Mouse (Mus musculus) layer of hippocampus, postnatal 36 days (tissue): ENCODE results near the gene Furin. TPM values are rescaled to one million over a fixed set of nuclear protein-coding genes. Genes with fewer than 3 reads are reported as not detected.
A peak's percentile ranks its signal among the peaks of the same experiment; 100 is the strongest.

Experiments used
- DNase-seq, 2 experiments: peaks; one replicate each; pipeline ENCODE4 v3.0.0; 2022
- total RNA-seq, 2 experiments: library from RNA; stranded (reverse); gene quantifications; 2 replicates each; pipeline ENCODE4 v1.2.3; 2021

Gene Furin
- 10 to 100 TPM; 39.7 to 45.4 TPM for total RNA-seq

DNA sequence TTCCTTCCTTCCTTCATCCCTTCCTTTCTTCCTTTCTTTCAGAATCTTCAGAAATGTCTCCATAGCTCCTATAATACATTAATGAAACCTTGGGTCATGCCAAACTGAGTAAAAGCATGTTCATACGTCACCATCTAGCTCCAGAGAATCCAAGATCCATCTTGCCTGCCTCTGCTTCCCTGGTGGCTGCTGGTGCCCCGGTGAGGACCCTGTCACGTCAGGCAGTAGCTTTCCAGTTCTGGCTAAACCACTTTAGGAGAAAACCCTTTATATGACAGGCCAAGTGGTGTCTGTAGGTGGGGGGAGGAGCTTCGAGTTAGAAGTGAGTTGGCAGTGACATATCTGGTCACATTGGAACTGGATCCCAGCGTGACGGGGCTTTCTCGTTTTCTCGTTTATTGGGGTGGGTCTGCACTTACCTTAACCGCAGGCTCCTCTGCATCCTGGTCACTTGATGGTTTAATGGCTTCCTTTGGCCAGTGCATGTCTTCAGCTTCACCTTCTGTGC, at the start of gene Furin:
Furin (minus strand) TSS at position 249 of the 508 bp plus-strand sequence.
- DNase-seq: no peak

DNA sequence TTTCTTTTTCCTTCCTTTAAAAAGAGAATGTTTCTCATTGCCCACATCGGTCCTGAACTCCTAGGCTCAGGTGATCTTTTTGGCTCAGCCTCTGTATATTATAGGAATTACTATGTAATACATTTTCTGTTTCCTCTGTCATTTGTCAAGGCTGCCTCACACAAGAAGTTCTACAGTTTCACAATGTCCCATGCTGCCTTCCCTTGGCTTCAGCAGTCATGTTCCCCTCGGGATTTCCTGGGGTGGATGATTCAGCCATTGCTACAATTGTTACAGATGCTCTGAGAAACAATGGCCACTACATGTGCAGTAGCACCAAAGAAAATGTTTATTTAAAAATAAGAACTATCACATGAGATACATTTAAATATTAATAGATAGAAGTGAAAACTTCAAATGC, 49.5 kb upstream of the Furin start:
- no peak for DNase-seq

- DNase-seq: no peak
These were observed 48.8 kb upstream of the Furin start for GRCm38 (mm10) chr7:80453997-80454396.

DNA sequence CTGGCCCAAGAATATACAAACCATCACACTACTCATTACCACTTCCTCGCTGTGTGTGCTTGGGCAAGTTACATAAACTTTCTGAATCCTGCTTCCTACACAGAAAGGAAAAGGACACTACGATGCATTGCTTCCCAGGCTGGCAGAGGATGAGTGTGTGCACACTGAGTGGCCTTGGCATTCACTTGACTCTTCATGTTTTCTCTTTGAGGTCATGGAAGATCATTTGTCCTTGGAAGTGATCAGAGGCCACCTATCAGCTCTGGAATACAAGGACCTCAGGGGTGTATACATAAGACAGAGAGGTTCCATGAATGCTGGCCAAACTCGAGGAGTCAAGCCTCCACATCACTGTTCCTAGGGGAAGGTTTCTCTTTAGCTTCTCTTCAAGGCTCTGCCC, 47.9 kb upstream of the Furin start:
- DNase-seq: no peak

GRCm38 (mm10) chr7:80452241-80452640, 47.0 kb upstream of the Furin start:
- no peak for DNase-seq

DNA sequence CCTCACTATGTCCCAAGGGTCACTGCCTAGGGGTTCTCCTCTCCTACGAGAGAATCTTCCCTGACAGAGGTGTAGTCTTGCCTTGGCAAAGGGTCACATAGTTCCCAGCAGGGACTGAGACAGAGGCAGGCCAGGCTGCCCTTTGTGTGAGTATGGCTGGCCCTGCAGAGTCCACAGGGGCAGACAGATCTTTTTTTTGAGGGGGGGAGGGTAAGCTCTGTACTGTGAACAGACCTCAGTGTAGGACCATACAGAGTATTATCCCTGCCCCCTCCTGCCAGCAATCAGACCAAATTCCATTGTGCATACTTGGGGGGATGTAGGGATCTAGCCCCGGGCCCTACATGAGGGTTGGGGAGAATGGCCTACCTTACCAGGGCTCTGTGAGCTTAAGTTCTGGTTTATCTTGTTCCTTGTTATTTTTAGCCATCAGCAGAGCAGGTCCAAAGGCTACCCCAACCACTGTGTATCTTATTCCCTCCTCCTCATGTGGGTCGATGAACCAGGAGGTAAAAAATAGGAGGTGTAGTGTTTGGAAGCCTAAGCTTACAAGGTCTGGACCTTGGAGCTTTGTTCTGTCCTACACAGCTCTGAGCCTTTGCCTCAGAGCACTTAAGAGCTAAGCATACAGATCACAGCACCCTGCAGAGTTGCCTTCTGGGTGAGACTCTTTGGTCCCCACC, 46.5 kb upstream of the Furin start:
- no peak for DNase-seq

DNA sequence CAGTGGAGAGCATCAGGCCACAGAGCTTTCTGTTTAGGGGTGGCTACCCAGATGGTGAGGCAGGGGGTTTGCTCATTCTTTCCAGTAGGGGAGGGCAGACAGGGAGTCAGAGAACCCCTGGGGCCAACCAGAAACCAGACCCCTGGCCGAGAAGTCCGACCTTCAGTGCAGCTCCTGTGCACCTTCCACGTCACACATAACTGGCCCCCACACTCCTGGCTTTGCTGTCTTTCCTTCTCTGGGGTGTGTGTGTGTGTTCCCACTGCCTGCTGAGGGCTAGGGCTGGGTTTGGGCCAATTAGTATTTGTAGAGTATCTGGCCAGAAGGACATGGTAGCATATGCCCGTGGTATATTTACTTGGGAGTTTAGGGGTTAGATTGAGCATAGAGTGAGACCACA, 45.1 kb upstream of the Furin start:
- DNase-seq: no peak

- no peak for DNase-seq
These were observed 44.4 kb upstream of the Furin start for GRCm38 (mm10) chr7:80449620-80450091.

GRCm38 (mm10) chr7:80447336-80447735, 42.1 kb upstream of the Furin start:
- no peak for DNase-seq

GRCm38 (mm10) chr7:80446221-80446878, 41.1 kb upstream of the Furin start:
- DNase-seq: no peak

DNA sequence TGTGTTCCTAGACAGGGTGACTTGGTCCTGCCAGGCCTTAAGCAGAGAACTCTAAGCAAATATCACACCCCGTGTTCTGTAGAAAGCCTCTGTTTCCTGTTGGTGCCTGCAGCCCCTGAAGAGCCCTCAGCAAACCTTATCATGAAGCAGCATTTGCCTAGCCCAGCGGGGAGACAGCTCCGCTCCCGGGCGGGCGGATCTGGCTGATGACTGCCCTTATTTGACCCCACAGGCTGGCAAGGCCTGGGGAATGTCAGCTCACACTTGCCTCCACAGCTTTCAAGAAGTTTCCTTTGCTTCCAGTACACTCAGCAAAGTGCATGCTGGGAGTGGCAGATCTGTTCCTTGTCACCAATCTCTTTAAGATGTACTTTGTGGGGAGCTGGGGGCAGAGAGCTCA, 40.3 kb upstream of the Furin start:
- no peak for DNase-seq

DNA sequence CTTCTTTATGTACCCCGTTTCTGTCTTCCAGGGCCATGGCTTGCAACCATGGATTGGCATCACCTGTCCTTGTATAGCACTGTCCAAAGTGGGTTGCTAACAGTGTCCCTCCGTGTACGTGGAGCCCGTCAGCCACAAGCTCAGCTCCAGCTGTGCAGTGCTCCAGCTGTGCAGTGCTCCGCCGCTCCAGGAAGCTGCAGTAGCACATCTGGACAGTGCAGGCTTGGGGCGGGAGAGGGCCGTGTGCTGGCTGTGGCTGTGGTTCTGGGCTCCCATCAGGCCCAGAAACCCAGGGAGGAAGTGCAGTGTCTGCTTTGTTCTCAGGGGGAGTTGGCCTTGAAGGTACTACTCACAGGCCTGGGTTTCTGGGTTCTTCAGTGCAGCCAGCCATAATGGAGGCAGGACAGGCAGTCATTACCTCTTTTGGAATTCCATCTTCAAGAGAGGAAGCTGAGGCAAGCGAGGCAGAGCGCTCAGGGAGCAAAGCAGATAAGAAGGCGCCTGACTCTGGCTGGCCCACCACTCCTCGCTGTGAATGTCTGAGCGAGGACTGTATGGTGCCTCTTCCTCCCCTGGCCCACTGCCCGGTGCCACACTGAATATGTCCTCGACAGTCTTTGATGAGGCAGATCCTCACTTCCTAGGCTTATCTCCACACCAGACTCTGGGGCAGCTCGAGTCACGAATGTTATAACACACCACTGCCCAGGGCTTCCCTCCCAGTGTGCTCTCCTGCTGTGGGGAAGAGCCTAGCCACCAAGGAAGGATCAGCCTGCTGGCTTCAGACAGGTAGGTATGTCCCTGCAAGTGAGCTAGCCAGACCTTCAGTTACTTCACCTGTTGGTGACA, 39.4 kb upstream of the Furin start:
- no peak for DNase-seq

DNA sequence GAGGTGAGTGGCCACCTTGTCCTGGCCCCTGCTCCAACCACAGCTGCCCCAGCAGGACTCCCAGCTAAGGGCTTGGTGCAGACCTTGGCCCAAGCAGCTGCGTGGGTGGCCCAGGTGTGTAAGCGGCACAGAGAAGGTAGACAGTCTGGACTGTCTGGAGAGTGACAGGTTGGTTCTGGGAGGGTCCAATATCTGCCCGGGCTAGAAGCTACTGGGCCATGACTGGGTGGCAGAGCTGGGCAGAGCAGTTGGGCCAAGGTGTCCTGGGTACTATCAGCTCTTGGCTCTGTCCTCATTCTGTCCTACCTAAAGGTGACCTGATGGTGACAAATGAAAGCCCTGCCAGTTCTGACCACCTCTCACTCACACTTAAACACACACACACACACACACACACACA, 37.9 kb upstream of the Furin start:
- no peak for DNase-seq

DNA sequence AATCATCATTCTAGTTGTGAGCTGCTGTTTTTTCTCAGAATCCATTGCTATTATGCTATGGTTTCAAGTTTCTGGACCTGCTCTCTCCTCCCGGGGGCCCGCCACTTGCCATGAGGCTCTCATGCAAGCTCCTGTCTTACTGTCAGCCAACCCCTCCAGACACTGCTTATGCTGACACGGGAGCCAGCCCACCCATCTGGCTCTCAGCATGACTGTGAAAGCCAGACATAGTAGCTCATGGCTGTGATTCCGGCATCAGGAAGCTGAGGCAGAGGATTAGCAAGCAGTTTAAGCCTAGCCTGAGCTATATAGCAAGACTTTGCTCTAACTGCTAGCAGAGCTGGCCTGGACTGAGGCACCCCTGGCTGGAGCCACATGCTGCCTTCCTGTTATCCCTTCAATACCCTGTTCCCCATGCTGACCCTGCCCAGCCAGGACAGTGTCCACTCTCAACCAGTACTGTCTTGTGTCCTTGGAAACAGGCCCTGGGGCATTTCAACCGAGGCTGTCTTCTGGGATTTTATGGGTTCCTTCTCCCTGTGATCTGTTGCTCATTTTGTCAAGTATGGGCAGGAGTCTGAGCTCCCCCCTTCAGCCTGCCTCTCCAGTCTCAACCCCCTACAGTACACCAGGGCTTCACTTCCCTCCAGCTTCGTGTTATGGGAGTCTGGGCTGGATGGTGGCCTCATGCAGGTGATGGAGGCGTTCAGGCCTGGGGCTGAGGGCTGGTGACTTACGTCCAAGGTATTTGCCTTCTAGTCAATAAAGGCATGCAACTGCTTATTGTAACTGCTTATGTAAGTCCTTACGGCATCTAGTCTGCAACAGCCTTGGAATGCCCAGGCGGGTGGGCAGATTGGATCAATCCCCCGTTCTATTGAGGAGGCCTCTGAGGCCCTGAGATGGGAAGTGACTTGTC, 37.0 kb upstream of the Furin start:
- DNase-seq: peak in 1 of 2 experiments; percentile 22

DNA sequence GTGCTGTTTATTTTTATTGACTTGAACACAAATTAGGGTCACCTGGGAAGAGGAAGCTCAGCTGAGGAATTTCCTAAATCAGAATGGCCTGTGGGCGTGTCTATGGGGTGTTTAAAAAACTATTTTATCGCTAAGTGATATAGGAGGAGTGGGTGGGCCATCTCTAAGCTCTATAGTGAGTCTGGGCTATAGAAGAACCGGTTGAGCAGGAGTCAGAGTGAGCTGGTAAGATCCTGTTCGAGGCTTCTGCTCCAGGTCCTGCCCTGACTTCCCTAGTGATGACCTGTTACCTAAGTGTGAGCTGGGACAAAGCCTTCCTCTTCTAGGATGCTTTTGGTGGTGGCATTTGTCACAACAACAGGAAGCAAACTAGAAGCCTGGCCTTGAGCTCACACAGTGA, 35.4 kb upstream of the Furin start:
- DNase-seq: no peak

GRCm38 (mm10) chr7:80439789-80440488, 34.7 kb upstream of the Furin start:
- DNase-seq: peak; percentile 12 to 28

DNA sequence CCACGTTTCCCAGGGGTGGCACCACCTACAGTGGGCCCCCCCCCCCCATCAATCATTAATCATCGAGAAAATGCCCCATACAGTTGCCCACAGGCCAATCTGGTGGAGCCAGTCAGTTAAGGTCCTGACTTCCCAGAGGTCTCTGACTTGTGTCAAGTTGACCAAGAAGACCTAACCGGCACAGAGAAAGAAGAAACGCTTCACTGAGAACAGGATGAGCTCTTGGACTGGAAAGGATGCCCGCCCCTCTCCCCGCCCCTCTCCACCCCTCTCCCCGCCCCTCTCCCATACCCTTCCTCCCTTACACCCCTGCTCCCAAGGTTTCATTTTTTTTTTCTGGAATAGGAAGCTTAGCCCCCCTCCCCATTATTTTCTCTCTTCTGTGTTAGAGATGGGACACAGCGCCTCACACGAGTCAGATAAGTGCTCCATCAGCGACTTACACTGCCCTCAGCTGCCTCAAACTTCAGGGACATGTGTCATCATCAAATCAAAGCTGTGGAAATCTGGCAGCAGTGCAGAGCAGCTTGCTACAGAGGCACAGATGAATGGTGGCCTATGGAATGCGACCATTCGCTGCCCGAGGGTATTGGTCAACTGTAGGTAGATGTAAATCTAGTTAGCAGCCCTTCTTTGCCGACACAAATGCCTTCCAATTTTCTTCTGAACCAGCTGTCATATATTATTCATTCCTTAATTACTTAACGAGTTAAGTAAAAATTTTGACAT, 34.0 kb upstream of the Furin start:
- no peak for DNase-seq

- DNase-seq: no peak
These were observed 31.3 kb upstream of the Furin start for GRCm38 (mm10) chr7:80436571-80436970.

- no peak for DNase-seq
These were observed 30.4 kb upstream of the Furin start for GRCm38 (mm10) chr7:80435594-80435993.

DNA sequence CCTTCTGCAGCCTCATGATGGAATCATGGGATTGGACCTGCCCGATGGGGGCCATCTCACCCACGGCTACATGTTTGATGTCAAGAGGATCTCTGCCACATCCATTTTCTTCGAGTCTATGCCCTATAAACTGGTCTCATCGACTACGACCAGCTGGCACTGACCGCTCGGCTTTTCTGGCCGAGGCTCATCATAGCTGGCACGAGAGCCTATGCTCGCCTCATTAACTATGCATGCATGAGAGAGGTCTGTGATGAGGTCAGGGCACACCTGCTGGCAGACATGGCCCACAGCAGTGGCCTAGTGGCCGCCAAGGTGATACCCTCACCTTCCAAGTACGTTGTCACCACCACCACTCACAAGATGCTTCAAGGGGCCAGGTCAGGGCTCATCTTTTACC, 24.4 kb upstream of the Furin start:
- no peak for DNase-seq

GRCm38 (mm10) chr7:80427730-80428129, 22.5 kb upstream of the Furin start:
- no peak for DNase-seq
